Mouse (Mus musculus) stomach, embryonic 16.5 days (tissue): Measurements from ENCODE around the gene Ccdc136. TPM values are rescaled to one million over a fixed set of nuclear protein-coding genes. Genes with fewer than 3 reads are reported as not detected.

Source experiments
- ATAC-seq: fragments of 200-750 bp; cut with Nextera tagmentation; 2 replicates; pipeline ENCODE4 v1.8.0; 2017; ENCODE audit warnings: moderate number of reproducible peaks, moderate TSS enrichment; ENCODE audit not compliant: insufficient read depth, low FRiP score
- H3K27ac ChIP-seq: fragments of 300-500 bp; sonication (generic); 2 replicates; pipeline ENCODE4 v1.5.1; 2014; ENCODE audit warnings: low read length
- H3K27me3 ChIP-seq: fragments of 300-500 bp; sonication (generic); 2 replicates; pipeline ENCODE4 v1.6.1; 2014; ENCODE audit warnings: low read length, control low read depth, mixed read lengths; ENCODE audit not compliant: control insufficient read depth, insufficient read depth
- H3K36me3 ChIP-seq: fragments of 300-500 bp; sonication (generic); 2 replicates; pipeline ENCODE4 v1.6.1; 2014; ENCODE audit warnings: low read length; ENCODE audit not compliant: control insufficient read depth, insufficient read depth
- H3K4me1 ChIP-seq: fragments of 300-500 bp; sonication (generic); 2 replicates; pipeline ENCODE4 v1.6.1; 2014; ENCODE audit warnings: low read length, control low read depth, mixed read lengths; ENCODE audit not compliant: control insufficient read depth, insufficient read depth
- H3K4me2 ChIP-seq: fragments of 300-500 bp; sonication (generic); 2 replicates; pipeline ENCODE4 v1.6.1; 2014; ENCODE audit warnings: low read depth, low read length, mixed read lengths
- H3K4me3 ChIP-seq: fragments of 300-500 bp; sonication (generic); replicated peaks from 2 replicates; pipeline ENCODE4 v1.5.1; 2014; ENCODE audit warnings: mild to moderate bottlenecking, low read length
- H3K9ac ChIP-seq: fragments of 300-500 bp; sonication (generic); 2 replicates; pipeline ENCODE4 v1.6.1; 2014; ENCODE audit warnings: low read length
- H3K9me3 ChIP-seq: fragments of 300-500 bp; sonication (generic); replicated peaks from 2 replicates; pipeline ENCODE4 v1.6.1; 2016; ENCODE audit warnings: low read length, control low read depth; ENCODE audit not compliant: control insufficient read depth
- WGBS: fragments of 180-500 bp; shearing (Covaris S2); extraction: QIAGEN DNeasy Blood & Tissue Kit; methylation state at CpG from one replicate; pipeline ENCODE4 v1.1.7; 2014; 5-methylcytosine and 5-hydroxymethylcytosine counted together
- polyA plus RNA-seq: library from polyadenylated mRNA; unstranded; fragments of >200 nt; fragmentation: Nextera tagmentation; extraction: Ambion mirVana; gene quantifications from 2 replicates; pipeline ENCODE4 v1.2.1, GENCODE M21; 2015

Gene Ccdc136
- polyA plus RNA-seq, 1 experiment from 2014 or later: 14.4 TPM

DNA sequence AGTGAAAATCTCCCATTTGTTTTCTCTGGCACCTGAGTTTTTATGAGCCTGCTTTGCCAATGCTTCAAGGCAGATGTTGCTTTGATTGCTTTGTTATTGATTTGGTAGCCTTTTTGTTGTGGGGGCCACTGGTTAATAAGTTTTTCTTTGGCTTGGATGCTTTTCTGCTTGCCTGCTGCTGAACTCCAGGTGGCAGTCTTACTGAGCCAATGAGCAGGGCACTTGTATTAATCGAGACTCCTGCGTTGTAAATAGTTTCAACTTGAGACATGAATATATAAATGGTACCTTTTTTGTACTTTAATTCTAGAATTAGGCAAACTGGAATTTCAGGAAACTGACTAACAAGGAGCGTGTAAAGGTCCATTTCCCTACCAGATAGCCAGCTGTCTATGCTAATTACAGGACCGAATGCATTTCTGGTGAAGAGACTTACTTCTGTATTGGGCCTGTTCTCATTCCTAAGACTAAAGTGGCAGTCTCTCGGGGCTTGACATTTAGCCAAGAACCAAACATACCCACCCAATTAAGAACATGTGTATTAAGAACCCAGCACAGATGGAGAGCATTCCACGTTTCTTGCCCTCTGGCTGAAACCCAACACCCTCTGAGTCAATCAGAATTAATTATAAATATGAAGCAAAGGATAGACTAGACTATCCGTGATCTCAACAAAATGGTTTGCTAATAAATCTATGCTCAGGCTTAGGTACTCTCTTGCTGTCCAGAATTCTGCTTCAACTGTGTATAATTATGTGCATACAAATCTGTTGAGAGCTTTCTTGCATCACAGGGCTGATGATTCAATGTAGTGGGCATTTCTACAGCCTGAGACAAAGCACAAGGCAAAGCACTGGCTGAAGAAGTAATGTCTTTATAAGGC is 33.6 kb upstream of the Ccdc136 start:
- WGBS: 61% methylated on average over 7 of the region's 7 CpGs
- H3K36me3 ChIP-seq: peaks cover 13% of the 10 kb centered on the region
- ATAC-seq: no peak
- H3K27me3 ChIP-seq: no peaks in the 10 kb centered on the region
- no peaks in the 10 kb centered on the region for H3K9me3 ChIP-seq
- peak overlapping the region; percentile 47 for H3K27ac ChIP-seq
- H3K4me2 ChIP-seq: no peak overlapping the region
- no peak overlapping the region for H3K4me3 ChIP-seq
- no peak overlapping the region for H3K9ac ChIP-seq
- H3K4me1 ChIP-seq: no peaks in the 10 kb centered on the region

DNA sequence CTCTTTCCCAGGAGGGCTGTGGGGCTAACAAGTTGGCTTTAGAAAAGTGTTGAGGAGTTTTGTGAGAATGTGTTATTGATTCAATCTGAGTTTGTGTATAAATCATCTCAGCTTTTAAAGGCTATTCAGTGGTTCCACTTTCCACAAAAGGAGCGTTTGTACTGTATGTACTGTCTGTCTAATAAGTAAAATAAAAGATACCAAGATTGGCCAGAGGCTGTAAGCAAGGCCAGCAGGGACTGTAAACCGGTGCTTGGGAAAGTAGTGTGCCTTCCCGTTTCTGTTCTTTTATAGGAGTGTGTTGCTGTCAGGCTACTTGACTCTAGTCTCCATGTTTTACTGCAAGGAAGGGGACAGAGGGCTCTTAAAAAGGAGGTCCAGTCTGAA is 33.0 kb upstream of the Ccdc136 start:
- Histone ChIP-seq H3K9ac (no peak overlapping the region), H3K4me3 (no peak overlapping the region), H3K4me2 (no peak overlapping the region), H3K9me3 (no peaks in the 10 kb centered on the region), H3K36me3 (peaks cover 16% of the 10 kb centered on the region), H3K4me1 (no peaks in the 10 kb centered on the region), H3K27me3 (no peaks in the 10 kb centered on the region), H3K27ac (peak overlapping the region; percentile 47; the same call in 1 of the 2 replicates)
- whole genome bisulfite sequencing: 87% methylated on average over 3 of the region's 3 CpGs
- ATAC-seq: no peak

DNA sequence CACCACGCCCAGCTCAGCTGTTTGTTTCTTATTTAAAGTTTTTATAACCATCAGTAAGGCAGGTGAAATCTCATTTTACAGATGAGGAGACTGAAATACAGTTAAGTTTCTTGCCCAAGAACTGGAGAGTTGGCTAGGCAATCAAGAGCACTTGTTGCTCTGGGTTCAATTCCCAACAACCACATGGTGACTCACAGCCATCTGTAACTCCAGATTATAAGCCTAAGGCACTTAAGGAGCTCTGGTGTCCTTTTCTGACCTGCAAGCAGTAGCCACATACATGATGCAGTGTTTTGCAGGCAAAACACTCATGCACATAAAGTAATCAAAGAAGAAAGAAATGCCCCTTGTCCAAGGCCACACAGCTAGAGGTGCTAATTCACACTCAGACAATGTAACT is 30.8 kb upstream of the Ccdc136 start:
- Histone ChIP-seq H3K27me3 (no peaks in the 10 kb centered on the region), H3K4me1 (no peaks in the 10 kb centered on the region), H3K9ac (no peak overlapping the region), H3K4me2 (no peak overlapping the region), H3K9me3 (no peaks in the 10 kb centered on the region), H3K36me3 (peaks cover 16% of the 10 kb centered on the region), H3K27ac (no peak overlapping the region), H3K4me3 (no peak overlapping the region)
- WGBS: 91% methylated on average over 1 of the region's 1 CpGs
- ATAC-seq: no peak

DNA sequence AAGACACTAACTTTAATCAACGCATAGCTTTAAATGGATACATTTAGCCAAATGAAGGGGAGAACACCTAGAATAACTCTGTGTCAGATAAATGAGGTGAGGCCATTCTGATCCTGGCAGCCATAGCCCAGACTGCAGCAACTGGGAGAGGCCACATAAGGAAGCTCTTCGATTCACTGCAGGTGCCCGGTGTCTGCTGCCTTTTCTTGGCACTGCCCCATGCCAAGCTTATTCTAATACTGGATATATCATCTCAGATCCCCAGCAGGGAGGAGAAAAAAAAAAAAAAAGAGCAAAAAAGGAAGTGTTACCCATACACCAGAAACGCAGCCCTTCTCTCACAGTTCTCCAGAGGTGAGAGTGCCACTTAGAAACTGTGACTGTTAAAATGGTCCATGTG is 18.7 kb upstream of the Ccdc136 start:
- Histone ChIP-seq H3K9ac (no peak overlapping the region), H3K4me3 (no peak overlapping the region), H3K27ac (no peak overlapping the region), H3K4me2 (no peak overlapping the region), H3K36me3 (peaks cover 23% of the 10 kb centered on the region), H3K27me3 (no peaks in the 10 kb centered on the region), H3K4me1 (no peaks in the 10 kb centered on the region), H3K9me3 (no peaks in the 10 kb centered on the region)
- 88% methylated on average over 4 of the region's 4 CpGs for WGBS
- ATAC-seq: no peak

DNA sequence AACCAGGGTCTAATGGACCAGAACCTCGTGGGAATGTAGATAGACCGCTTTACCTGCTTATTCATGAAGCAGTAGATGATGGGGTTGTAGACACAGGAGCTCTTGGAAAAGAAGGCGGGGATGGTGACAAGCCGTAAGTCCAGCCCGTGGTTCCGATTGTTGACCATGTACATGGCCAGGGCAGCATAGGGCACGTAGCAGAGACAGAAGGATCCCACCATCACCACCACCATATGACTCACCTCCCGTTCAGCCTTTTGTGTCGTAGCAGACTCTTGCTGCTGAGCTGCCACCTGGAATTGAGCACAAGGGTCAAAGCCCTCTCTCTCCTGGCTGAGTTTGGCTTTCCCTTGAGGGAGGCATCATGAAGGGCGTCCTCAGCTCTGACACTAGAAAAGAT is 17.4 kb upstream of the Ccdc136 start:
- no peak overlapping the region for H3K4me3 ChIP-seq
- WGBS: 90% methylated on average over 10 of the region's 10 CpGs
- no peak for ATAC-seq
- H3K36me3 ChIP-seq: peaks cover 19% of the 10 kb centered on the region
- no peaks in the 10 kb centered on the region for H3K27me3 ChIP-seq
- H3K4me1 ChIP-seq: no peaks in the 10 kb centered on the region
- H3K9ac ChIP-seq: no peak overlapping the region
- no peak overlapping the region for H3K27ac ChIP-seq
- H3K4me2 ChIP-seq: no peak overlapping the region
- H3K9me3 ChIP-seq: no peaks in the 10 kb centered on the region

DNA sequence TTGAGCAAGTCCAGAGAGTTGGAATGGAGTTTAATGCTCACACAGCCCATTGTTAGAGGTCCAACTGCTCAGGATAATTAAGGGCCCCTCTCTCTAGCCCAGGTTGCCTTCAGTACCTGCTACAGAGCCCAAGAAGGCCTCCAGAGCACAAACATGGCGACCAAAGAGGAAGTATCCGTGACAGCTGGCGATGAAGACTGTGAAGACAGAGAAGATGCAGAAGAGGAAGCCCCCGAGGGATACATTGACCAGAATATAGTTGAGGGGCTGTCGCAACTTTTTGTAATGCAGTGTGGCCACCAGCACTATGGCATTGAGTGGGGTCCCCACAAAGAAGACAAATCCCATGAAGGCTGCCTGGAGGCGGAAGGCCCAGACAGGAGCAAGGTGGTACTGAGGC is 16.2 kb upstream of the Ccdc136 start:
- Histone ChIP-seq H3K9me3 (no peaks in the 10 kb centered on the region), H3K36me3 (peaks cover 9% of the 10 kb centered on the region), H3K4me1 (no peaks in the 10 kb centered on the region), H3K9ac (no peak overlapping the region), H3K27me3 (no peaks in the 10 kb centered on the region), H3K4me2 (no peak overlapping the region), H3K27ac (no peak overlapping the region), H3K4me3 (no peak overlapping the region)
- no peak for ATAC-seq
- WGBS: 90% methylated on average over 6 of the region's 6 CpGs

DNA sequence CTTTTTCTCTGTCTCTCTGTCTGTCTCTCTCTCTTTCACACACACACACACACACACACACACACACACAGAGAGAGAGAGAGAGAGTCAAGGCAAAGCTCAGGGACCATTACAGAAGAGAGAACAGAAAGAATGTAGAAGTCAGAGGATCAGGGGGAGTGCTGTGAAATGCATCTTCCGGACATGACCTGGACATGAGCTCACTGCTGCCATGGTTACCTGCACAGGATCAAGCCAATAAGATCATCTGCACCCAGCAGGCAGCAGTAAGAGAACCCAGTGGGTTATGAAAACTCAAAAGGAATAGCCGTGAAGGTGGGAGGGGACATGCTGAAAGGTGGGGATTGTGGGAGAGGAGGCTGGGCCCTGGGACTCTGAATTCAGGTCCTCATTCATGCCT is 13.7 kb upstream of the Ccdc136 start:
- H3K9ac ChIP-seq: no peak overlapping the region
- H3K27me3 ChIP-seq: no peaks in the 10 kb centered on the region
- no peaks in the 10 kb centered on the region for H3K9me3 ChIP-seq
- no peak overlapping the region for H3K27ac ChIP-seq
- no peak overlapping the region for H3K4me2 ChIP-seq
- WGBS: 54% methylated on average over 2 of the region's 2 CpGs
- H3K4me3 ChIP-seq: no peak overlapping the region
- no peak for ATAC-seq
- H3K4me1 ChIP-seq: no peaks in the 10 kb centered on the region; the same call in 1 of the 2 replicates
- H3K36me3 ChIP-seq: no peaks in the 10 kb centered on the region

DNA sequence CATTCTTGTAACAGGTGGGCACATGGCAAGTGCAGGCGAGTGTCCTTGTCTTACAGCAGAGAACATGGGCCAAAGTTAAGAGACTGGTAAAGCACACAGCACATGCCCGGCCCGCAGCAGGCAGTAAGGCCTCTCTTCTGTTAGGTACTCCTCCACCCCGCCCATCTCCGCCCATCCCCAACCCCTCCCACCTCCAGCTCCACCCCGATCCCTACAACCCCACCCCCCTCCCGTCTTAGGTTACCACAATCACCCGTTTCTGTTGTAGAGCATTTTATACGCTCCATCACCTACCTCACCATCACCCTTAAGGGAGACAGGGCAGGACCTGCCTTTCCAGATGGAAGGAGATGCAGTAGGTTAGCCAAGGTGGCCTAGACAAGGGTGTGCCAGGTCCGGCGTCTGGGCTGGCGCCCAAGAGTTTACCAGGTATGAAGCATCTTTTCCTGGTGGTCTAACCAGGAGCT is 8.0 kb upstream of the Ccdc136 start, which contains the start of gene Opn1sw:
TSS of gene Opn1sw (minus strand) at position 417 of the 467 bp plus-strand sequence.
- Histone ChIP-seq H3K27ac (peak within 1 kb of the TSS; percentile 87), H3K9me3 (no peaks in the 10 kb centered on the region), H3K9ac (peak within 1 kb of the TSS; percentile 60)

DNA sequence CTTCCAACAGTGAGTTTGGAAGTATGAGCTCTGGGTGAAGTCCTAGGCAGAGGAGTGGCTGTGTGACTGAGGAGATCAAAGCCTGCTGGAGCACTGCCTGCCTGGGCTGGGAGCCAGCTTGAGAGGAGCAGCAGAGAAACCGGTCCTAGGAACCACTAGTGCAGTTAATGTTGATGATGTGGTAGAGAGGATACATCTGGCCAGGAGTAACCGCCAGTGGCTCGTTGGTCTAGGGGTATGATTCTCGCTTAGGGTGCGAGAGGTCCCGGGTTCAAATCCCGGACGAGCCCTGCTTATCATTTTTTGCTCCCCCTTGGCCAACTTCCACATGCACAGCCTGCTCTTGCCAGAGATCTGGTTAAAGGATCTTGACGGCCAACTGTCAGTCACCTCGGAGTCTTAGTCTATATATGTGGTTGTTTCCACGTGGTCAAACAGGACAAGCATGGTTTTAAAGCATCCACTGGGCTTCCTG is 7.5 kb upstream of the Ccdc136 start:
- no peaks in the 10 kb centered on the region for H3K36me3 ChIP-seq
- peaks cover 4% of the 10 kb centered on the region; the same call in 1 of the 2 replicates for H3K4me1 ChIP-seq
- WGBS: 5% methylated on average over 11 of the region's 11 CpGs
- peak overlapping the region; percentile 60; the same call in 1 of the 2 replicates for H3K9ac ChIP-seq
- peak overlapping the region; percentile 67 for H3K4me2 ChIP-seq
- H3K4me3 ChIP-seq: peak overlapping the region; percentile 50
- H3K27me3 ChIP-seq: no peaks in the 10 kb centered on the region
- H3K9me3 ChIP-seq: no peaks in the 10 kb centered on the region
- peak; percentile 96 for ATAC-seq
- H3K27ac ChIP-seq: peak overlapping the region; percentile 87

More for the DNA sequence above, 8.0 kb upstream of the Ccdc136 start, which contains the start of gene Opn1sw:
- Histone ChIP-seq H3K4me2 (peak within 1 kb of the TSS; percentile 67), H3K36me3 (no peaks in the 10 kb centered on the region), H3K27me3 (no peaks in the 10 kb centered on the region), H3K4me3 (peak within 1 kb of the TSS; percentile 50), H3K4me1 (peaks cover 4% of the 10 kb centered on the region; the same call in 1 of the 2 replicates)
- peak; percentile 82 for ATAC-seq
- WGBS: 3% methylated on average over 12 of the region's 12 CpGs
